9 mouse cellular contexts compared by ENCODE assay signal in the genomic region with DNA sequence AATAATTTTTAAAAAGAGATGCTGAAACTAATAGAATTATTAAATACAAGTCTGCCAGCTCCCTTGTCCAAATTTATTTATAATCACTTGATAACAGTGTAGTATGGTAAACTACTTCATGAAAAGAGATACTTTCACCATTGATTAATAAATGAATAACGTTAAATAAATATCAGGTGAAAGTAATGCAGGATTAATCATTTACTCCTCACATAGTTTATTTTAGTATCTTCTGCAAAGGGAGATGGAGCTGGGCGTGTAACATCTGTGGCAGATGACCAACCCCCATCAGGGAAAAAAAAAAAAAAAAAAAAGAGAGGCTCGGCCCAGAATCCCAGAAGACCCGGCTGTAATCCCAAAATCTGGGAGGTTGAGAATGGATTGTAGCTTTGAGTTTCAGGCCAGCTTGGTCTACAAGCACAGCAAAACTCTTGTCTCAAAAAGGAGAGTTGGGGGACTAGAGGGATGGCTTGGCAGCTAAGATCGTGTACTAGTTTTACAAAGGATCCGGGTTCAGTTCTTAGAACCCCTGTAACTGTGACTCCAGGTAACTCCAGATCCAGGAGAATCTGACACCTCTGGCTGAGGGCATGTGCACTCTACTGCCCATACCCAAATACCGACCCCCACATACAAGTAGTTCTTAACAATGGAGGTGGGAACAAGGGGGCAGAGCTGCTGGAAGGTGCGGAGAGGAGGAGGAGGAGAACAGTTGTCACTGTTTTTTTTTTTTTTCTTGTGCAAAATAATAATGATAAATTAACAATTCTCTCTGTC. TPM values are rescaled to one million over a fixed set of nuclear protein-coding genes. Genes with fewer than 3 reads are reported as not detected.
A peak's percentile ranks its signal among the peaks of the same experiment; 100 is the strongest.
DNase-seq lines count a peak whose midpoint lies in the region; ATAC-seq and TF ChIP-seq lines count a peak whose summit lies in the region.
"Had no signal": no experiment of that assay in that cellular context is flagged by ENCODE, and none has a peak within 500 bp of the region (broad histone marks: within the 10 kb centered on the region; RNA-seq: fewer than 3 reads in every experiment).

No protein-coding gene starts in this region.

- H3K27me3 ChIP-seq in E14TG2a.4 (ENCODE audit: insufficient read depth, low read length), result no peaks in the 10 kb centered on the region
- no peaks in the 10 kb centered on the region for H3K27me3 ChIP-seq in forebrain, embryonic 14.5 days (replicated peaks; ENCODE audit: control insufficient read depth, insufficient read depth, low read length)
- H3K27me3 ChIP-seq in liver, postnatal 0 days (ENCODE audit: insufficient read depth, low read length), result no peaks in the 10 kb centered on the region
- H3K27me3 ChIP-seq: Patski had no signal

- no peak for ATAC-seq in forebrain, embryonic 14.5 days
- no peak for ATAC-seq in liver, postnatal 0 days

- H3K4me3 ChIP-seq in gastrocnemius, adult 2 months, result peak overlapping the region; percentile 94
- peak overlapping the region; percentile 94 for H3K4me3 ChIP-seq in E14TG2a.4 (replicated peaks; ENCODE audit: low read length)
- peak overlapping the region; percentile 95 for H3K4me3 ChIP-seq in forebrain, embryonic 14.5 days (ENCODE audit: low read depth, low read length)
- peak overlapping the region; percentile 73 for H3K4me3 ChIP-seq in liver, postnatal 0 days (ENCODE audit: low read depth, low read length)

- intact Hi-C loops in gastrocnemius, adult 2 months (cut with DNase I), result loop anchor here (5.0 kb wide), 1 partner anchor 41 kb away; no protein-coding TSS in a partner anchor

- H3K36me3 ChIP-seq in E14TG2a.4 (ENCODE audit: insufficient read depth, low read length), result peaks cover 50% of the 10 kb centered on the region
- H3K36me3 ChIP-seq in forebrain, embryonic 14.5 days (ENCODE audit: control insufficient read depth, insufficient read depth, low read length), result peaks cover 35% of the 10 kb centered on the region
- peaks cover 18% of the 10 kb centered on the region for H3K36me3 ChIP-seq in liver, postnatal 0 days (replicated peaks; ENCODE audit: insufficient read depth, low read length)

- no peaks in the 10 kb centered on the region for H3K9me3 ChIP-seq in E14TG2a.4 (ENCODE audit: low read length)
- H3K9me3 ChIP-seq in forebrain, embryonic 14.5 days (replicated peaks; ENCODE audit: control insufficient read depth, low read length), result no peaks in the 10 kb centered on the region
- H3K9me3 ChIP-seq in liver, postnatal 0 days (ENCODE audit: low read length), result no peaks in the 10 kb centered on the region

- TF ChIP-seq EP300 in liver, postnatal 0 days (IDR thresholded peaks at IDR 0.05; ENCODE audit: low read depth), result no peak

- TF ChIP-seq CTCF in gastrocnemius, adult 2 months (IDR thresholded peaks at IDR 0.05), result no peak
- TF ChIP-seq CTCF in E14TG2a.4 (conservative IDR thresholded peaks at IDR 0.05; ENCODE audit: low read length), result no peak
- no peak for TF ChIP-seq CTCF in liver, postnatal 0 days (IDR thresholded peaks at IDR 0.05; ENCODE audit: low read depth)

- WGBS in forebrain, embryonic 14.5 days, result 35% methylated on average over 8 of the region's 8 CpGs
- 33% methylated on average over 8 of the region's 8 CpGs for WGBS in liver, postnatal 0 days (ENCODE audit: insufficient replicate concordance)

- no peak for DNase-seq in gastrocnemius, adult 2 months
- no peak for DNase-seq in gastrocnemius, adult 8-10 months (ENCODE audit: low spot score in 2 of 2)
- DNase-seq in forebrain, embryonic 14.5 days (ENCODE audit: low spot score), result no peak
- DNase-seq in liver, postnatal 0 days, result no peak
- no peak for DNase-seq in Muller cell, postnatal 12 days (ENCODE audit: inconsistent ontology term)
- no peak for DNase-seq in testis, postnatal 10 days (ENCODE audit: low spot score)
- DNase-seq in cerebellum, adult 18-20 months, result no peak

- H3K27ac ChIP-seq in gastrocnemius, adult 2 months, result peak overlapping the region; percentile 98; the same call in 1 of the 2 replicates
- H3K27ac ChIP-seq in forebrain, embryonic 14.5 days (ENCODE audit: low read depth, low read length), result no peak overlapping the region
- peak overlapping the region; percentile 69; the same call in 1 of the 2 replicates for H3K27ac ChIP-seq in liver, postnatal 0 days (ENCODE audit: low read depth)

- H3K4me1 ChIP-seq in E14TG2a.4 (replicated peaks; ENCODE audit: low read depth, low read length), result peaks cover 24% of the 10 kb centered on the region
- H3K4me1 ChIP-seq in forebrain, embryonic 14.5 days (ENCODE audit: control insufficient read depth, insufficient read depth, low read length), result peaks cover 11% of the 10 kb centered on the region
- H3K4me1 ChIP-seq in liver, postnatal 0 days (ENCODE audit: insufficient read depth), result peaks cover 8% of the 10 kb centered on the region

- peak overlapping the region; percentile 94 for H3K9ac ChIP-seq in forebrain, embryonic 14.5 days (ENCODE audit: low read length)
- peak overlapping the region; percentile 58; the same call in 1 of the 2 replicates for H3K9ac ChIP-seq in liver, postnatal 0 days (replicated peaks)

- peak overlapping the region; percentile 64 for H3K4me2 ChIP-seq in forebrain, embryonic 14.5 days (ENCODE audit: low read length)
- peak overlapping the region; percentile 74 for H3K4me2 ChIP-seq in liver, postnatal 0 days (ENCODE audit: low read depth, low read length)

RNA-seq across cellular contexts. Expression of a gene that starts 1.1 kb away (rescaled TPM):
- 10 to 100 TPM; 40.9 to 54.9 TPM for total RNA-seq in gastrocnemius, adult 2 months (2021)
- 10 to 100 TPM; 42.4 to 50.3 (median 43.5) TPM for total RNA-seq in gastrocnemius, adult 8-10 months (2022)
- 26.4 and 28.4 TPM in 2 replicates for polyA plus RNA-seq in forebrain, embryonic 14.5 days (2014; fragmentation: Nextera tagmentation; extraction: Ambion mirVana)
- polyA plus RNA-seq in liver, postnatal 0 days (2015; fragmentation: Nextera tagmentation; extraction: Ambion mirVana), result 14.8 and 17.0 TPM in 2 replicates

RNA-seq across cellular contexts. Expression of a gene that starts 28.7 kb away (rescaled TPM):
- total RNA-seq in gastrocnemius, adult 2 months (2021), result 1 to 10 TPM; 8.5 TPM
- total RNA-seq in gastrocnemius, adult 8-10 months (2022), result 10 to 100 TPM in 3 of 4 experiments, 1 to 10 TPM in 1; 8.9 to 11.1 (median 10.5) TPM
- polyA plus RNA-seq in forebrain, embryonic 14.5 days (2014; fragmentation: Nextera tagmentation; extraction: Ambion mirVana), result 67.2 and 69.5 TPM in 2 replicates
- 6.1 and 6.3 TPM in 2 replicates for polyA plus RNA-seq in liver, postnatal 0 days (2015; fragmentation: Nextera tagmentation; extraction: Ambion mirVana)

RNA-seq across cellular contexts. Expression of a gene that starts 37.1 kb away (rescaled TPM):
- total RNA-seq in gastrocnemius, adult 2 months (2021), result 10 to 100 TPM; 17.4 to 20.7 TPM
- 10 to 100 TPM; 14.0 to 19.3 (median 15.5) TPM for total RNA-seq in gastrocnemius, adult 8-10 months (2022)
- polyA plus RNA-seq in forebrain, embryonic 14.5 days (2014; fragmentation: Nextera tagmentation; extraction: Ambion mirVana), result 41.6 and 42.6 TPM in 2 replicates
- 15.7 and 18.4 TPM in 2 replicates for polyA plus RNA-seq in liver, postnatal 0 days (2015; fragmentation: Nextera tagmentation; extraction: Ambion mirVana)
